Mouse (Mus musculus) midbrain, embryonic 10.5 days (tissue): ENCODE data around the gene Gpm6a. TPM values are rescaled to one million over a fixed set of nuclear protein-coding genes. Genes with fewer than 3 reads are reported as not detected.

Source experiments
- DNase-seq: peaks from one replicate; pipeline ENCODE4 v3.0.0-alpha.2; 2017; ENCODE audit warnings: low spot score
- H3K27ac ChIP-seq: fragments of 300-500 bp; sonication (generic); replicated peaks from 2 replicates; pipeline ENCODE4 v1.5.1; 2016; ENCODE audit warnings: mild to moderate bottlenecking
- H3K27me3 ChIP-seq: fragments of 300-500 bp; sonication (generic); 2 replicates; pipeline ENCODE4 v1.6.1; 2016; ENCODE audit warnings: low read depth, mild to moderate bottlenecking; ENCODE audit not compliant: poor library complexity, severe bottlenecking
- H3K36me3 ChIP-seq: fragments of 300-500 bp; sonication (generic); 2 replicates; pipeline ENCODE4 v1.6.1; 2016; ENCODE audit warnings: mild to moderate bottlenecking, moderate library complexity
- H3K4me1 ChIP-seq: fragments of 300-500 bp; sonication (generic); 2 replicates; pipeline ENCODE4 v1.6.1; 2016
- H3K4me3 ChIP-seq: fragments of 300-500 bp; sonication (generic); 2 replicates; pipeline ENCODE4 v1.5.1; 2016; ENCODE audit warnings: mild to moderate bottlenecking, moderate library complexity
- H3K9me3 ChIP-seq: fragments of 300-500 bp; sonication (generic); replicated peaks from 2 replicates; pipeline ENCODE4 v1.6.1; 2016; ENCODE audit warnings: mild to moderate bottlenecking
- WGBS: fragments of 180-500 bp; shearing (Covaris S2); methylation state at CpG from one replicate; pipeline ENCODE4 v1.1.7; 2016; 5-methylcytosine and 5-hydroxymethylcytosine counted together
- polyA plus RNA-seq: library from polyadenylated mRNA; unstranded; fragments of >200 nt; fragmentation: Nextera tagmentation; extraction: Ambion mirVana; gene quantifications from 2 replicates; pipeline ENCODE4 v1.2.1, GENCODE M21; 2016

Gpm6a gene
- polyA plus RNA-seq, 1 experiment from 2014 or later: 46.6 TPM

DNA sequence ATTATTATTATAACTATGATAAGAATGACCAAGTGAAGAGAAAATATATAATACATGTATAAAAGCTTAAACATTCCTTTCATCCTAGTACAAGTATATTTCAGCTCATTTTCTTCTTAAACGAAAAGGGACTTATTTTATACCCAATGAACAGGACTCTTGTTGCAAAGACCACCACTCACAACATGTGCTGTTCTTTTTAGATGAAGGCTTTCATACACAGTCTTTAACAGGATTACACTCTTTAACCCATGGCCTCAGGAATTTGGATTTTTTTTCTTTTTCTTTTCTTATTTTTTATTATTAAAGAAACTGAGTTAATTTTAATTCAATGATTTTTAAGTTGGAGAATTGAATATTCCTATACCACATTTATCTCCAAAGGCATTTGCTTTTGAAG lies 20.4 kb downstream of the Gpm6a start:
- 0 out of 2 replicates have a peak overlapping the region, but pooled peaks have one; percentile 28 for H3K27ac ChIP-seq
- H3K27me3 ChIP-seq: no peaks in the 10 kb centered on the region
- no peaks in the 10 kb centered on the region for H3K9me3 ChIP-seq
- no peak for DNase-seq
- H3K36me3 ChIP-seq: no peaks in the 10 kb centered on the region
- peaks cover 31% of the 10 kb centered on the region for H3K4me1 ChIP-seq
- 44% methylated on average over 1 of the region's 1 CpGs for WGBS
- no peak overlapping the region for H3K4me3 ChIP-seq

DNA sequence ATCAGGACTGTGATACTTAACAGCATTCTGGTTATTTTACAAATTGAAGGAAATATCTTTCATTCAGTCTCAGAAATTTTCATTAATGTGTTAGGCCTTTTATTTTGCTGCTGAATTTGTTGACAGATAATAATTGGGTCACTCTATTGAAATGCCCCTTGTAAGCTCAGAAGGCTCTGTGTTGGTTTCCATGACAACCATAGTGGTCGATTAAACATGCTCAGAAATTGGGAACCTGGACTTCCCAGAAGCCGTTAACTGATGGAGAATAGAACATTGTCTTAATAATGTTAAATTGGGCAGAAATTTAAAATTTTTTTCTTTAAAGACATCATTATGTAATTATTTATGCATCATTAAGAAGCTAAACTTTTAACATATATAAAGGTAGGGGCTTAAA lies 20.9 kb downstream of the Gpm6a start:
- 16% methylated on average over 2 of the region's 2 CpGs for WGBS
- H3K9me3 ChIP-seq: no peaks in the 10 kb centered on the region
- no peak overlapping the region for H3K27ac ChIP-seq
- H3K27me3 ChIP-seq: no peaks in the 10 kb centered on the region
- DNase-seq: no peak
- H3K36me3 ChIP-seq: no peaks in the 10 kb centered on the region
- H3K4me1 ChIP-seq: peaks cover 31% of the 10 kb centered on the region
- no peak overlapping the region for H3K4me3 ChIP-seq

DNA sequence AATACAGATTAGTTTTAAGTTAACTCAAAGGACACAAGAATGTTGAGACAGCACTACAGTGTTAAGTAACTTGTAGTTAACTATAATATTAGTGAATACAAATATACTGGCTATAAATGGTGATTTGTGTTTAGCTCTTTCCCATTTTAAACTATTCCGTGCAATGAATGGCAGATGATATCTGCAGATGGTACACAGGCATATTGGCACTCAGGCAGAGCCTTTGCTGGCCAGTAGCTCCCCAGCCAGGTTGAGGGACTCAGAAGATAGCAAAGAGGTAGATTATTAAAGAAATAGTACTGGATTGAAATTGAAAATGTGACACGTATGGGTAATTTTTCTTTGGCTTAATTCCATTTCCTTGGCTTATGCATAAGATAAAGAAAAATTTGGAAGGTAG lies 21.3 kb downstream of the Gpm6a start:
- WGBS: 74% methylated on average over 2 of the region's 2 CpGs
- Histone ChIP-seq H3K4me3 (no peak overlapping the region), H3K9me3 (no peaks in the 10 kb centered on the region), H3K4me1 (peaks cover 31% of the 10 kb centered on the region), H3K36me3 (no peaks in the 10 kb centered on the region), H3K27ac (no peak overlapping the region; the same call in 1 of the 2 replicates), H3K27me3 (no peaks in the 10 kb centered on the region)
- DNase-seq: no peak

DNA sequence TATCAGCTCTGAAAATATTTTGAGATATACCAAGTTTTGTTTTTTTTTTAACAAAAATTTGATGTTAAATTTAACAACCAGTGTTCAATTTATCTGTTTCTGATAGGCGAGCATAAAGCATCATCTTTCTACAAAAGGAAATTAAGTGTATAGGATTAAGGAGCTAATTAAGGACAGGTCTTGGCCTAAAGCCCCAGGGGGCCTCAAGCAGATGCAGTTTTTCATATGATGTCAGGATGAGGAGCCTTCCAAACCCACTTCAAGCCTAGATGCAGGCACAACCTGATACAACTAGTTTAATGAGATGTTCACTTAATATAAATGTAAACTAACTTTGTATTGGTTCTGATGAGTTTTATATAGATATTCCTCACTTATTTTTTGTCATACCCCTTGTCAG lies 22.0 kb downstream of the Gpm6a start:
- WGBS: 39% methylated on average over 1 of the region's 1 CpGs
- Histone ChIP-seq H3K4me1 (peaks cover 31% of the 10 kb centered on the region), H3K36me3 (no peaks in the 10 kb centered on the region), H3K27me3 (no peaks in the 10 kb centered on the region), H3K9me3 (no peaks in the 10 kb centered on the region), H3K4me3 (no peak overlapping the region), H3K27ac (no peak overlapping the region; the same call in 1 of the 2 replicates)
- DNase-seq: no peak

DNA sequence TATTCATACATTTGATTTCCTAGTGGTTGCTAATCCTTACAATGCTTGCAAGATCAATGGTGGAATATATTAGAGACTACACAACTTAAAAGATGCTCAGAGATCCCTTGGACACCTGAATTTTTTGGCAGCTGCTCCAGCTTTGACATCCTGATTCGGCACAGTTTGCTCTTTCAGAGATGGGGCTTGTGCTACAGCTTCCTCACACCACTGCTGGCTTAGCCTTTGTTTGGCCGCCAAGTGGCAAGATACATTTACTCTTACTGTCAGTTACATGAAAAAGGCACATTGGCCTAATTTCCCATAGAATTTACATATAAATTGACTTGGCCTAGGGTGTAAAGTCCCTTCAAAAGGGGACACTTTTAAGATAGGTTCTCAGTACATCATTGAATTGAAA lies 32.1 kb downstream of the Gpm6a start:
- no peaks in the 10 kb centered on the region for H3K9me3 ChIP-seq
- no peak overlapping the region for H3K4me3 ChIP-seq
- no peak for DNase-seq
- H3K36me3 ChIP-seq: no peaks in the 10 kb centered on the region
- 62% methylated on average over 2 of the region's 2 CpGs for WGBS
- no peaks in the 10 kb centered on the region for H3K27me3 ChIP-seq
- no peak overlapping the region for H3K27ac ChIP-seq
- peaks cover 23% of the 10 kb centered on the region for H3K4me1 ChIP-seq

DNA sequence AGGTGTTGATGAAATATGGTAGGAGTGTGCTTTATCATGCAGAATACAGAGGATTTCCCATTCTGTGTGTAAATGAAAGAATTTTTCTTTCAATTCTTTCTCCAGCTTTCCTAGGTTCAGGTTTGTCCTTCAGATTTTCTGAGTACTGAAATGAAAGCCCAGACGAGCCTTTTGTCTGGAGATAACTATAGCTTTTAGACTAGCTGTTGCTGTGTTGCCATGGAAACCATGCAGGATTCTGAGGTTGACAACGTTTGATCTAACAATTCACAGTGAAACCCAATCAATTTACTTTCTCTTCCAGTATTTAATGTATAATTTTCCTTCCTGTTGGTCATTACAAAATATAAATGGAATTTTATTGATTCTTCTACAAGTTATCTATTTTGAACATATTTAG lies 34.5 kb downstream of the Gpm6a start:
- Histone ChIP-seq H3K27ac (no peak overlapping the region), H3K9me3 (no peaks in the 10 kb centered on the region), H3K36me3 (no peaks in the 10 kb centered on the region), H3K27me3 (no peaks in the 10 kb centered on the region), H3K4me1 (peaks cover 23% of the 10 kb centered on the region), H3K4me3 (no peak overlapping the region)
- WGBS: 4% methylated on average over 2 of the region's 2 CpGs
- DNase-seq: peak; percentile 19

DNA sequence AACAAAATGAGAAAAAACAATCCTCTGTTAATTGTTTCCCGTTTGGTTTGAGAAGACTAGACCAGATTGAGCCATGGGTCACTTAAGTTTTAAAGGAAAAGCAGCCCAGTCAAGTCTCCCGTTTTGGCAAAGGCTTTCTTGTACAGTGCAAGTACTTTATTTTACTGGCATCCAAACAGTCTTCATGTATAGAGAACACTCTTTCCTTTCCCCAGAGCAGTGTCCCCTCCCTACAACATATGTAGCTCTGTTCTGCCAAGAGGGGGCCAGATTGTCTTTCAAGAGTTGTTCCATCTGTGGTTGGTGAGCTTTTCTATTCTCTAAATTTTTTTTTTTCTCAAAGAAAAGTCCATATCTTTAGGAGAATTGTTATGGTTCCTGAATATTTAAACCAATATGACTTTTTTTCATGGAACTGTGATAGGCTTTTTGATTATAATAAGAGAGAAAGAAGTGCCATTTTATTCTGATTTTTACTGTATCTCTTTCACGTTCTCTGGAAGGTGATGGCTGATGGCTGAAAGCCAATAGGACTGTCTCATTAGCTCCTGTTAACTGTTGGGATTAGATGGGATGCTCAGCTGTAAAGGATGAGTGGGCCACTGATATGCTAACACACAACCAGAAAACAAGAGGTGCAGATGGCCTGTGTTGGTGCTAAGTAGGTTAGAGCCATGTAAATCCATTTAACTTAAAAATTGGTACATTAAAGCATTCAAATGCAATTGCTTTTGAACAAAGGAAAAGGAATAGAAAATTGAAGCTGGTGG lies 37.4 kb downstream of the Gpm6a start:
- Histone ChIP-seq H3K27me3 (no peaks in the 10 kb centered on the region), H3K36me3 (no peaks in the 10 kb centered on the region), H3K4me3 (no peak overlapping the region), H3K9me3 (no peaks in the 10 kb centered on the region), H3K4me1 (peaks cover 20% of the 10 kb centered on the region), H3K27ac (no peak overlapping the region)
- whole genome bisulfite sequencing: 76% methylated on average over 3 of the region's 3 CpGs
- no peak for DNase-seq

DNA sequence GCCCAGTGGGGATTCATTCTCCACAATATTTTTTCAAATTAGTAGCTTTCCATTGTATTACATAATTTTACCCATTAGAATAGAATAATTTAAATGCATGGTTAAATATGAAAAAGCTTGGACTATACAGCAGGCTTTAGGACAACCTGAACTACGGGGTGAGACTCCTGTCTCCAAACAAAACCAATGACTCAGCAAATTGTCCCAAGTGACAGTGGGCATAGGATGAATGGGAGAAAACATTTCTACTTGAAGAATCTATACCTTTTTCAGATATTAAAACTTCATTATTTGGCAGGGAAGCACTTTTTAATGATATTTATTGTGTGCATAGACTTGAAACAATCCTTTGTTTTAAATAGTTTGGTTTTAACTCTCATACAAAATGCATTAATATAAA lies 41.0 kb downstream of the Gpm6a start:
- no peaks in the 10 kb centered on the region for H3K27me3 ChIP-seq
- DNase-seq: no peak
- H3K4me3 ChIP-seq: no peak overlapping the region
- no peaks in the 10 kb centered on the region for H3K36me3 ChIP-seq
- H3K4me1 ChIP-seq: 0 out of 2 replicates have a peak, but pooled peaks cover under 1% of the 10 kb centered on the region
- 74% methylated on average over 1 of the region's 1 CpGs for WGBS
- no peak overlapping the region for H3K27ac ChIP-seq
- H3K9me3 ChIP-seq: no peaks in the 10 kb centered on the region

DNA sequence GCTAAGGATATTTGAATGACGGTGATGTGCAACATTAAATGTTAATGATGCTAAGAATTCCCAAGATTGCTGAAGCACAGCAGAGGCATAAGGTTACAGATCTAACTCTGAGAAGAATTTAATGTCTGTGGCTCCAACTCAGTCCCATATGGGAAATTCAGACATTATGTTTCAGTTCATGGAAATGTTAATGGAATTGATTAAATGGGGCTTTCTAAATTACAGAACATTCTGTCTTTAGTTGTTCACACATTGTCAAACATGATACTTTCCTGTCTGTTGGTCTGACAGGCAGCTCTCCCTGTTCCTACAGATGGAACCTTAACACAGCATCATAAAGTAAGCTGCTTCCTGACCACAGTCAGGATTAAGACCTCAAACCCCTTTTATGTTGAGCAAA lies 47.8 kb downstream of the Gpm6a start:
- no peak overlapping the region for H3K4me3 ChIP-seq
- H3K27me3 ChIP-seq: no peaks in the 10 kb centered on the region
- WGBS: 89% methylated on average over 1 of the region's 1 CpGs
- DNase-seq: no peak
- no peaks in the 10 kb centered on the region for H3K4me1 ChIP-seq
- H3K27ac ChIP-seq: no peak overlapping the region
- H3K36me3 ChIP-seq: no peaks in the 10 kb centered on the region
- no peaks in the 10 kb centered on the region for H3K9me3 ChIP-seq

DNA sequence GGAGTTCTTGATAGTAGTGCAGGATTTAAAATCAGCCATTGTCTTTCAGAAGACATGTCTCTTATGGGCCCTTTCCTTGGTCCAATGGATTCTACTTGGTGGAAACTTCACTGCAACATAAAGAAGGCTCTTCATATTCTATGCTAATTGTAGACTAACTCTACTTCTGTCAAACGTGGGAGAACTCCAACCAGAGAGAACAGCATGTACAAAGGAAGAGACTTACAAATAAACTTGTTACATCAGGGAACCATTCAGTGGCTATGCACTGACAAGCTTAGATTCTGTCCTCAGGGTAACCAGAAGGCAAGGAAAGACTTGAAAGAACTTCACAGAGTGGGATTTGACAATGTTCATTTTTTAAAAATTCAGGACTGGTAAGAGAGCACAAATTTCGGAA lies 48.3 kb downstream of the Gpm6a start:
- Histone ChIP-seq H3K36me3 (no peaks in the 10 kb centered on the region), H3K27me3 (no peaks in the 10 kb centered on the region), H3K9me3 (no peaks in the 10 kb centered on the region), H3K4me1 (no peaks in the 10 kb centered on the region), H3K27ac (no peak overlapping the region), H3K4me3 (no peak overlapping the region)
- DNase-seq: no peak
- 55% methylated on average over 2 of the region's 2 CpGs for WGBS

DNA sequence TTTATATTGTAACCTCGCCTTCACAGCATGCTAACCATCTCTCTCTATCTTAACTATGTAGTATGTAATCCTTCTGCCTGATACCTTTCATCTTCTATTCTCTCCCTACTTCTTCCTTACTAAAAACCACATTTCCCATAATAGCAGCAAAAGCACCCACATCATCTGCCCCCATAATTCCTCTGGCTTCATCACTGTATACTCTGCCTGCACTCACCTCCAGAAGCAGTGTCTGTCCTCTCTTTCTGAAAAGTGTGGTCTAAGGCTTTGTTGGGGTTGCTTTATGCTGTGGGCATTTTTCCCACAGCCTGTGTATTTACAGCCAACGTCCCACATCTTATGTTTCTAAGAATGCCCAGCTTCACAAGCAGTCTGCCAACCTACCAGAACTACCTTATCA lies 57.6 kb downstream of the Gpm6a start:
- no peaks in the 10 kb centered on the region for H3K36me3 ChIP-seq
- peaks cover 2% of the 10 kb centered on the region; the same call in 1 of the 2 replicates for H3K4me1 ChIP-seq
- H3K9me3 ChIP-seq: no peaks in the 10 kb centered on the region
- H3K27me3 ChIP-seq: no peaks in the 10 kb centered on the region
- H3K4me3 ChIP-seq: no peak overlapping the region
- 70% methylated on average over 2 of the region's 2 CpGs for WGBS
- no peak overlapping the region for H3K27ac ChIP-seq
- no peak for DNase-seq

DNA sequence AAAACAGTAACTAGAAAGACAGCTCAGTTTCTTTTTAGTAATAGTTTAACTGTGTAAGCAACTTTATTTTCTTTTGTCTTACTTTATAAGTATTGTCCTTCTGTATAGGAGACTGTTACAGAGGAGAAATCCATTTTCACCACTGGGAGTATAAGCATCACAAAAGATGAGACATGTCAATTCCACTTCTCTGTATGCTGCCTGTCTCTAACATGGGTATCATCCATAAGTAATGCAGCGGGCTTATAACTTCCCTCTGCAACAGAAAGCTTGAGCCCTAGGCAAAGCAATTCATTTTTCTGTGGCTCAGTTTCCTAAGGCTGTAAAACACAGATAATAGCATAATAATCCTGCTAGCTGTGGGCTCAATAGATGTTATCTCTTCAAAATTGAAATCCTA lies 62.4 kb downstream of the Gpm6a start:
- 90% methylated on average over 1 of the region's 1 CpGs for WGBS
- no peak for DNase-seq
- Histone ChIP-seq H3K9me3 (no peaks in the 10 kb centered on the region), H3K27me3 (no peaks in the 10 kb centered on the region), H3K36me3 (no peaks in the 10 kb centered on the region), H3K4me1 (no peaks in the 10 kb centered on the region), H3K27ac (no peak overlapping the region), H3K4me3 (no peak overlapping the region)

DNA sequence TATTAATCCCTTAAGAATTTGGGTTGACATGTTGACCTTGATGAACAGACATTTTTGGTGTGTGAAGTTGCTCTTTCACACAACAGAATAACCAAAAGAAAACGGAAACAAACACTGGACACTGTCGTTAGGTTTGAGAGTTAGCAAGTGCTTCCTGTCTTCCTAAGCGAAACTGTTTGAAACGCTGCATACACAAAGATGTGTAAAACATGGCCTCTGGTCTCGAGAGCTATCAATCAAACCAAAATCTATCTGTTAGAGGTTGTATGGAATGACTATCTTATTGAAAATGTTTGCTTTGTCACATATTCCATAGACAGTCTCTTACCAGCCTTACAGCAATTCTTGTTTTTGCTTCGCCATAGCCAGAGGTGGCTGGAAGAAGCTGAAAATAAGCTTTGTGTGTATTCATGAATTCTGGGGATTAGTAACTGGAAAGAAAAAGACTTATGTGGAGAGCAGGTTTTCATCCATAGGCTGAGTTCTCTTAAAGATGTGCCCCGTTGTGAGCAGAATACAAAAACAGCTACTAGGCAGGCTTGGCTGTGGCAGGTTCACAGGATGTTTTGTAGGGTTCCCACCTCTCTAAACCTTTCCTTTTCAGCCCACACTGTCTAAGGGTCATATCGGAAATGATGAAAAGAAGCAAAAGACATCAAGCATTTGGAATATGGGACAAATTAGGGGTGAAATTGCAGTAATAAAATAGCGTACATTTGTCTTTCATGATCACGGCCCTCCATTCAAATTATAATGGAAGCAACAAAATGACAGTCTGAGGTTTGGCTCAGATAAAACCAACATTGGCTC lies 71.4 kb downstream of the Gpm6a start:
- no peaks in the 10 kb centered on the region for H3K27me3 ChIP-seq
- H3K9me3 ChIP-seq: no peaks in the 10 kb centered on the region
- 44% methylated on average over 10 of the region's 10 CpGs for WGBS
- H3K4me1 ChIP-seq: peaks cover 29% of the 10 kb centered on the region
- peak overlapping the region; percentile 36 for H3K4me3 ChIP-seq
- H3K36me3 ChIP-seq: no peaks in the 10 kb centered on the region
- DNase-seq: peak; percentile 34
- H3K27ac ChIP-seq: peak overlapping the region; percentile 87
